Mouse (Mus musculus): ENCODE results near the gene BC024063. TPM values are rescaled to one million over a fixed set of nuclear protein-coding genes. Genes with fewer than 3 reads are reported as not detected.
"Not testable (repeated sequence)": the region's sequence is repeated elsewhere in the genome, so short reads cannot be mapped to it uniquely, and the experiment has no call there.

The BC024063 gene
- total RNA-seq (2014; fragmentation: Nextera tagmentation) (not detected in 2 replicates), total RNA-seq (2017) (0.73 TPM in 1 of 2 replicates, not detected in the other)

DNA sequence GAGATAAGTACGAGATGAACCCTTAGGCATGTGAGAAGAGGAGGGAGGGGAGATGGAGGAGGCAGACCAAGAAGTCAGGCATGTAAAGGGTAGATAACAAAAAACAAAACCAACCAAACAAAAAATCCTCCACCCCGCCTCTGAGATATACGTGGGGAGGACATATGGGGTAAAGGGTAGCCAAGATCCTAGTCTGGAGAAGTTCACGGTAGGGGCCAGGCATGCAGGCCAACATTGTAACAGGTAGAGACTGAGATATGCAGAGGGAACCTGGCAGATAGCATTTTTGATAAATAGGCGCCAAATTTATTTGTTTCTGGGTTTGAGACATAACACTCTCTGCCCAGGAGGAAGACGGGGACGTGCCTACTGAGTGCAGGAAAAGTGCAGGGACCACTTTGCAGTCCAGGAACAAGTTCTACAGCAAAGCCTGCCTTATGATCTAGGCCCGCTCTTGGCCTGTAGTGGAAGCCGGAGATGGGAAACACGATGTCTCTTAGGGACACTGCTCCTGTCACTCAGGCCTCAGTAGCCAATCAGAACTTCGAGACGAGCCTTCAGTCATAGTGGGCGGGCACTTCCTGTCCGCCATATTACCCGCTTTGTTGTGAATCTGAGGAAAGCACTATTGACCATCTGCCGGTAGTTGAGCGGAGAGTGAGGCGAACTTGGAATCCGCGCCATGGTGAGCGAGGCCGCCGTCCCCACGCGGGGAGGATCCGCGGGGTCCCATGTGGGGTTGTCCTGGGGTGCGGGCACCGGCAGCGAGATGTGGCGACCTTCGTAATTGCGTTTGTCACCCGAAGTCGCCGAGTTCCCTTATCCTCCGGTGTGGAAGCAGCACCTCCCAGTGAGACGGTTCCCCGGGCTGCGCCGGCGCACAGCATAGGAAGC, at the start of gene BC024063:
BC024063 (plus strand) TSS at position 626 of the 894 bp plus-strand sequence.
- ATAC-seq (replicated peaks; ENCODE audit: poor library complexity, severe bottlenecking), result peak; percentile 97

DNA sequence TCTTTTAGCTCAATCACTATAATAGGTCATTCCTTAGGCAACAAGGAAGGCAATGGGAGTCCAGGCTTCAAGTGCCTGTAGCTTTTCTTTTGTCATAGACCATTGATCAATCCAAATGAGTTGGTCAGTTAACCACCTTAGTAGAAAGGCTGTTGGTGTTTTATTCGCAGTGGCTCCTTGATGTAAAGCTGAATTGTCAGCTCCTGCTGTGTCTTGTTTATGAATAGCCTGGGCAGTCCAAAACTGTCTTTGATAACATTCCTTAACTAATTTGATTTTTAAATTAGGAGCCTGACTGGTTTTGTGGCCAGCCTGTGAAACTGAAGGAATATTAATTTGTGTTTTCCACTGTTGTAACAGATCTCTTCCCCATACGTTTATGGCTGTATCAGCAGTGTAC, 41.0 kb upstream of the BC024063 start:
- no peak for ATAC-seq (replicated peaks; ENCODE audit: poor library complexity, severe bottlenecking)

DNA sequence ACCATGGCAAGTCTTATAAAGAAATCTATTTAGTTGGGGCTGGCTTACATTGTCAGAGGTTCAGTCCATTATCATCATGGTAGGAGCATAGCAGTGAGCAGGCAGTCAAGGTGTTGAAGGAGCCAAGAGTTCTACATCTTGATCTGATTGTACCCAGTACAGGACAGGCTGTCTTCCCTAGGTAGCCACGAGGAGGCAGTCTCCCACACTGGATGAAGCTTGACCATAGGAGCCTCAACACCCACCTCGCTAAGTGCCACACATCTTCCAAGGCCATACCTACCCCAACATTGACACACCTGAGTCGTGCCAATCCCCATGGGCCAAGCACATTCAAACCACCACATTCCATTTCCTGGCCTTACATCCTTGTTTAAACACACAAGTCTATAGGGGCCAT, 36.5 kb upstream of the BC024063 start:
- no peak for ATAC-seq (replicated peaks; ENCODE audit: poor library complexity, severe bottlenecking)

GRCm38 (mm10) chr10:82047597-82048459, 35.3 kb upstream of the BC024063 start, which contains the start of gene Zfp873:
Gene Zfp873 (plus strand): TSS chr10:82048123.
- peak; percentile 97 for ATAC-seq (replicated peaks; ENCODE audit: poor library complexity, severe bottlenecking)

DNA sequence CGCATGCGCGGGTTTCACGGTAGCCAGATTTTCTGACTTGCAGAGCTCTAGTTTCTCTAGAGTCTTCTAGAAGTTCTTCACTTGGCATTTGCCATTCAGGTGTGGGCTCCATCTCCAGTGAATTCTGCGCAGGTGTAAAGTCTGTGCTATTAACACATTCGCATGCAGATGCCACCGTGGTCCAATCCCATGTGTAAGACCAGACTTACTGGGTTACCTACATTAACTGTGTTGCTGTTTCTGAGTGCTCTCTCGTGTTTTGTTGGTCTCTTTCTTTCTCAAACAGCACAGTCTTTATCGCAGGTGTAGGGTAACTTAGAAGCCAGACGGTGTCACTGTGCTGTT, 34.7 kb upstream of the BC024063 start:
- ATAC-seq (replicated peaks; ENCODE audit: poor library complexity, severe bottlenecking), result peak; percentile 8

DNA sequence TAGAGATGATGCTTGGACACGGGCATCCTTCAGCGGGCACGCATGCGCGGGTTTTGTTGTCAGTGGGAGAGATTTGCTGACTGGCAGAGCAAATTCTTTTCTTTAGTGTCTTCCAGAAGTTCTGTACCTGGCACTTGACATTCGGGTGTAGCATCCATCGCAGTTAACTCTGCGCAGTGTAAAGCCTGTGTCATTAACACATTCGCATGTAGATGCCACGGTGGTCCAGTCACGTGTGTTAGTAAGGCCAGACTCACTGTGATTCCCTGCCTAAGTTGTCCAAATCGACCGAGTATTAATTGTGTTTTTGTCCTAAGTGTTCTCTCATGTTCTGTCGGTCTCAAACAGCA, 444 bp downstream of the BC024063 start:
- not testable (repeated sequence) for ATAC-seq (replicated peaks; ENCODE audit: poor library complexity, severe bottlenecking)

DNA sequence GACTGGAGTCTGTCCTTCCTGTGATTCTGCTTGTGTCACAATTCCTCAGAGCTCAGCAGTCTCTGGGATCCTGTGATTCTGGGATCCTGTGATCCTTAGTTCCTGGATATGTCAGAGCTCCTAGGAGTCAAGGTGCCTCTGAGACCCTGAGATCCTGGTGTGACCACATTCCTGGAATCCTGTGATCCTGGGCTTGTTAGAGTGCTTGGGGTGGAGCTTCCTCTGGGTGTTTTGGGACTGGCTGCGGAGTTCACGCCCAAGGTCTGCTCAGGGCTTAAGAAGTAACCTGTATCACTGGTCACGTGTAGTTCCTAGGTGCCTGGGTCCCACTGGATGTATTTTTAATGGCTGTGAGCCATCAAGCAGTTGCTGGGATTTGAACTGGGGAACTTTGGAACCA, 34.1 kb downstream of the BC024063 start:
- ATAC-seq (replicated peaks; ENCODE audit: poor library complexity, severe bottlenecking), result no peak

DNA sequence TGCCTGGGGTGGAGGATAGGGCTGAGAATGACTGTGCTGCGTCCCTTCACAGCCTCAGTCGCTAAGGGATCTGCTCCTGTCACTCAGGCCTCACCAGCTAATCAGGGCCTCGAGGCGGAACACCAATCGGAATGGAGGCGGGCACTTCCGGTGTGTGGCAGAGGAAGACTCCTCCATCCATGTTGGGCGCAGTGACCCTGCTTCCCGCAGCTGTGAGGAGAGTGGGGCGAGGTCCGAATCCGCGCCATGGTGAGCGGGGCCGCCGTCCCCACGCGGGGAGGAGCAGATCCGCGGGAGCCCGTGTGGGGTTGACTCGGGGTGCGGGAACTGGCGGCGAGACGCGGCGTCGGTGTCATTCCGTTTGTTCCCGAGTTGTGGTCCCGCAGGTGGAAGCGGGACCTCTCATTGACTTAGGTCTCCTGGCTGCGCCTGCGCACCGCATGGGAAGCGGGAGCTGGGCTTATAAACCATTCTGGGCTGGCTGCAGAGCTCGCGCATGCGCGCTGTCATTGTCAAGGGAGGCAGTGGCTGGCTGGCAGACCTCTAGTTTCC, 44.8 kb downstream of the BC024063 start, which contains the start of gene AU041133:
AU041133 (plus strand) TSS at position 164 of the 552 bp plus-strand sequence.
- ATAC-seq (replicated peaks; ENCODE audit: poor library complexity, severe bottlenecking), result peak; percentile 100

- no peak for ATAC-seq (replicated peaks; ENCODE audit: poor library complexity, severe bottlenecking)
Observed at GRCm38 (mm10) chr10:82145282-82145681, 62.1 kb downstream of the BC024063 start.

GRCm38 (mm10) chr10:82147571-82147970, 64.4 kb downstream of the BC024063 start:
- no peak for ATAC-seq (replicated peaks; ENCODE audit: poor library complexity, severe bottlenecking)

Other genes starting within 250 kb of the BC024063 start
- gene Gm32687, start 219.4 kb upstream of the BC024063 start, total RNA-seq (2014; fragmentation: Nextera tagmentation), result 5.4 and 9.4 TPM in 2 replicates
- gene Gm32687, start 219.4 kb upstream of the BC024063 start, total RNA-seq (2017), result 4.2 and 7.1 TPM in 2 replicates
- gene Zfp781, start 152.9 kb upstream of the BC024063 start, total RNA-seq (2014; fragmentation: Nextera tagmentation), result 0.06 TPM in 1 of 2 replicates, not detected in the other
- 0.36 and 0.99 TPM in 2 replicates for gene Zfp781, start 152.9 kb upstream of the BC024063 start, total RNA-seq (2017)
- gene Zfp873, start 35.2 kb upstream of the BC024063 start, total RNA-seq (2014; fragmentation: Nextera tagmentation), result 6.0 and 13.9 TPM in 2 replicates
- 4.6 and 6.2 TPM in 2 replicates for gene Zfp873, start 35.2 kb upstream of the BC024063 start, total RNA-seq (2017)
- 1.9 and 6.7 TPM in 2 replicates for gene AU041133, start 44.7 kb downstream of the BC024063 start, total RNA-seq (2014; fragmentation: Nextera tagmentation)
- gene AU041133, start 44.7 kb downstream of the BC024063 start, total RNA-seq (2017), result 6.2 and 6.6 TPM in 2 replicates
- gene Zfp938, start 157.9 kb downstream of the BC024063 start, total RNA-seq (2014; fragmentation: Nextera tagmentation), result 6.5 and 7.7 TPM in 2 replicates
- gene Zfp938, start 157.9 kb downstream of the BC024063 start, total RNA-seq (2017), result 5.8 and 5.9 TPM in 2 replicates
- not detected in 2 replicates for gene 4932415D10Rik, start 233.2 kb downstream of the BC024063 start, total RNA-seq (2014; fragmentation: Nextera tagmentation)
- gene 4932415D10Rik, start 233.2 kb downstream of the BC024063 start, total RNA-seq (2017), result not detected in 2 replicates